Comparison of ENCODE assay signal across 18 mouse cellular contexts in the genomic region with DNA sequence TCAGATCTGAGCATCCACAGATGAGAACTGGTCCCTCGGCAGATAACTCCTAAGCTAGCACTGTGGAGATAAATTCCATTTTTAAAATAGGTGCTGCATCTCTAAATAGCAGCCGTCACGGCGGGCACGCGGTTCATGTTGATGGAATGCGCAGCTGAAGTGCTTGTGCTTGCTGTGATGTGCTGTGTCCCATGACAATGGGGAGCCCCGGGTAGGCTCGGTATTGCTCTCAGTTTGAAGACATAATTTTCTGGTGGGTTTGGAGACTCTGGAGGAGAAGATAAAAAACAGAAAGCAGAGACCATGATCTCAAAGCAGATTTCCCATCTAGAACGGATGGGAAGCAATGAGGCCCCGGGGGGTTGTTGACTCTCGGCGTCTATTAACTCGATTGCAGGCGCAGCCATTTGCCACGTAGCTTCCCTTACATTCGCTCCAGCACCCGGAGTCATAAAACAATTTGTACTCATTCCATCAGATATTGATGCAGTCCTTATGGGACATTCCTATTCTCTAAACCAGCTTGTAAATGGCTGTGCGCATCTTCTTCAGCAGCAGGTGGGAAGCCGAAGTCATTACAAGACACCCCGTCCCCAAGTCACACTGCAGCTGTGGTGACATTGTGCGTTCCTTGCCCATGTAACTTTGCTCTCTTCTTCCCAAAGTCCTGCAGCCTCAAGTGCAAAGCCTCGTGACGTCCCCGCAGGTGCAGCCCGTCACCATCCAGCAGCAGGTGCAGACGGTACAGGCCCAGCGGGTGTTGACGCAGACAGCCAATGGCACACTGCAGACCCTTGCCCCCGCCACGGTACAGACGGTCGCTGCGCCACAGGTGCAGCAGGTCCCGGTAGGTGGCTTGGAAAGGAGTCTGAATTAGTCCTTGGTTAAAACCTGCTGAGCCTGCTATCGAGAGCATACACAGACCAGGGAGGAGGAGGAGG. TPM values are rescaled to one million over a fixed set of nuclear protein-coding genes. Genes with fewer than 3 reads are reported as not detected.
DNase-seq lines count a peak whose midpoint lies in the region; ATAC-seq lines count a peak whose summit lies in the region.
"Had no signal": no experiment of that assay in that cellular context is flagged by ENCODE, and none has a peak within 500 bp of the region (broad histone marks: within the 10 kb centered on the region; RNA-seq: fewer than 3 reads in every experiment).

No protein-coding gene starts in this region.

- H3K9ac ChIP-seq in neural tube, embryonic 13.5 days = no peak overlapping the region
- no peak overlapping the region for H3K9ac ChIP-seq in hindbrain, embryonic 16.5 days (ENCODE audit: low read depth, low read length)
- H3K9ac ChIP-seq: liver, postnatal 0 days; neural tube, embryonic 12.5 days had no signal

- H3K9me3 ChIP-seq in heart, embryonic 10.5 days = no peaks in the 10 kb centered on the region
- H3K9me3 ChIP-seq in neural tube, embryonic 13.5 days = no peaks in the 10 kb centered on the region
- no peaks in the 10 kb centered on the region for H3K9me3 ChIP-seq in hindbrain, embryonic 16.5 days (ENCODE audit: control insufficient read depth, low read length)
- H3K9me3 ChIP-seq: neural tube, embryonic 12.5 days had no signal

- H3K36me3 ChIP-seq in heart, embryonic 10.5 days = peaks cover 58% of the 10 kb centered on the region
- H3K36me3 ChIP-seq in neural tube, embryonic 13.5 days = peaks cover 55% of the 10 kb centered on the region
- peaks cover 39% of the 10 kb centered on the region for H3K36me3 ChIP-seq in hindbrain, embryonic 16.5 days (ENCODE audit: control insufficient read depth, insufficient read depth, low read length)

- H3K27ac ChIP-seq in heart, embryonic 10.5 days = peak overlapping the region; percentile 43
- H3K27ac ChIP-seq in neural tube, embryonic 13.5 days (replicated peaks) = peak overlapping the region; percentile 70
- peak overlapping the region; percentile 69 for H3K27ac ChIP-seq in hindbrain, embryonic 16.5 days (ENCODE audit: low read depth, low read length)
- H3K27ac ChIP-seq: gastrocnemius, adult 2 months; macrophage; neural tube, embryonic 12.5 days had no signal

- no peaks in the 10 kb centered on the region for H3K27me3 ChIP-seq in heart, embryonic 10.5 days (ENCODE audit: insufficient read depth, poor library complexity, severe bottlenecking)
- H3K27me3 ChIP-seq in neural tube, embryonic 13.5 days = no peaks in the 10 kb centered on the region
- H3K27me3 ChIP-seq in hindbrain, embryonic 16.5 days (replicated peaks; ENCODE audit: control insufficient read depth, insufficient read depth, low read length) = no peaks in the 10 kb centered on the region
- H3K27me3 ChIP-seq: neural tube, embryonic 12.5 days had no signal

- 0 out of 2 replicates have a peak overlapping the region, but pooled peaks have one; percentile 1 for H3K4me2 ChIP-seq in neural tube, embryonic 13.5 days
- H3K4me2 ChIP-seq in hindbrain, embryonic 16.5 days (ENCODE audit: low read length) = no peak overlapping the region
- H3K4me2 ChIP-seq: neural tube, embryonic 12.5 days had no signal

- ATAC-seq in neural tube, embryonic 13.5 days (ENCODE audit: low read depth) = peak; percentile 71
- ATAC-seq in hindbrain, embryonic 16.5 days = peak; percentile 45
- ATAC-seq: forebrain, embryonic 14.5 days; liver, postnatal 0 days had no signal

- no peak for DNase-seq in heart, embryonic 10.5 days (ENCODE audit: low spot score)
- DNase-seq in heart, postnatal 14 days = no peak
- DNase-seq in neural tube, embryonic 10.5 days (ENCODE audit: extremely low spot score, low spot score) = no peak
- no peak for DNase-seq in layer of hippocampus, adult 18-20 months (ENCODE audit: low spot score in 2 of 2)
- DNase-seq in thymus, postnatal 14 days = no peak
- DNase-seq in gastrocnemius, postnatal 10 days = no peak
- DNase-seq: adrenal gland, adult 8-10 months; gastrocnemius, adult 2 months; kidney, postnatal 4 days; liver, postnatal 0 days; midbrain, embryonic 14.5 days; retina, postnatal 1 day; thymus, postnatal 4 days had no signal

- H3K4me1 ChIP-seq in heart, embryonic 10.5 days = peaks cover 47% of the 10 kb centered on the region
- peaks cover 58% of the 10 kb centered on the region for H3K4me1 ChIP-seq in neural tube, embryonic 13.5 days (replicated peaks)
- peaks cover 23% of the 10 kb centered on the region for H3K4me1 ChIP-seq in hindbrain, embryonic 16.5 days (ENCODE audit: control insufficient read depth, insufficient read depth, low read depth, low read length)

- intact Hi-C loops in heart, postnatal 14 days (cut with DNase I) = no loop called here

- 79% methylated on average over 36 of the region's 36 CpGs for WGBS in heart, embryonic 10.5 days
- 36% methylated on average over 36 of the region's 36 CpGs for WGBS in neural tube, embryonic 13.5 days
- 68% methylated on average over 36 of the region's 36 CpGs for WGBS in hindbrain, embryonic 16.5 days

- no peak overlapping the region for H3K4me3 ChIP-seq in heart, embryonic 10.5 days
- H3K4me3 ChIP-seq in neural tube, embryonic 13.5 days = no peak overlapping the region
- no peak overlapping the region for H3K4me3 ChIP-seq in hindbrain, embryonic 16.5 days (ENCODE audit: low read length)
- H3K4me3 ChIP-seq: gastrocnemius, adult 2 months; neural tube, embryonic 12.5 days had no signal

RNA-seq across cellular contexts. Expression of gene Srebf2, which starts 23.7 kb away (rescaled TPM):
- polyA plus RNA-seq in heart, embryonic 10.5 days (2016; fragmentation: Nextera tagmentation; extraction: Ambion mirVana) = 129 and 133 TPM in 2 replicates
- total RNA-seq in heart, postnatal 14 days (2021) = 10 to 100 TPM; 18.7 to 22.6 TPM
- polyA plus RNA-seq in neural tube, embryonic 13.5 days (2015; fragmentation: Nextera tagmentation; extraction: Ambion mirVana) = 184 and 189 TPM in 2 replicates
- 179 and 196 TPM in 2 replicates for polyA plus RNA-seq in hindbrain, embryonic 16.5 days (2015; fragmentation: Nextera tagmentation; extraction: Ambion mirVana)
- 100 to 1,000 TPM; 175 to 189 TPM for total RNA-seq in layer of hippocampus, adult 18-20 months (2021)
- 10 to 100 TPM; 37.0 to 42.8 TPM for total RNA-seq in gastrocnemius, postnatal 10 days (2021)

RNA-seq across cellular contexts. Expression of gene Shisa8, which starts 41.9 kb away (rescaled TPM):
- polyA plus RNA-seq in heart, embryonic 10.5 days (2016; fragmentation: Nextera tagmentation; extraction: Ambion mirVana) = 0.11 and 0.13 TPM in 2 replicates
- under 1 TPM; 0.14 to 0.34 TPM for total RNA-seq in heart, postnatal 14 days (2021)
- polyA plus RNA-seq in neural tube, embryonic 13.5 days (2015; fragmentation: Nextera tagmentation; extraction: Ambion mirVana) = 0.72 and 0.82 TPM in 2 replicates
- 3.4 and 4.2 TPM in 2 replicates for polyA plus RNA-seq in hindbrain, embryonic 16.5 days (2015; fragmentation: Nextera tagmentation; extraction: Ambion mirVana)
- 1 to 10 TPM; 1.4 to 1.9 TPM for total RNA-seq in layer of hippocampus, adult 18-20 months (2021)
- total RNA-seq in gastrocnemius, postnatal 10 days (2021) = not detected
- total RNA-seq: gastrocnemius, adult 2 months had no signal
- polyA plus RNA-seq: macrophage had no signal

RNA-seq across cellular contexts. Expression of gene Ccdc134, which starts 43.0 kb away (rescaled TPM):
- 13.5 and 19.4 TPM in 2 replicates for polyA plus RNA-seq in heart, embryonic 10.5 days (2016; fragmentation: Nextera tagmentation; extraction: Ambion mirVana)
- 1 to 10 TPM; 4.8 to 5.8 TPM for total RNA-seq in heart, postnatal 14 days (2021)
- 13.0 and 14.7 TPM in 2 replicates for polyA plus RNA-seq in neural tube, embryonic 13.5 days (2015; fragmentation: Nextera tagmentation; extraction: Ambion mirVana)
- 10.6 and 11.9 TPM in 2 replicates for polyA plus RNA-seq in hindbrain, embryonic 16.5 days (2015; fragmentation: Nextera tagmentation; extraction: Ambion mirVana)
- total RNA-seq in layer of hippocampus, adult 18-20 months (2021) = 10 to 100 TPM; 12.4 to 12.9 TPM
- 10 to 100 TPM; 31.0 to 33.5 TPM for total RNA-seq in gastrocnemius, postnatal 10 days (2021)

RNA-seq across cellular contexts. Expression of gene Tnfrsf13c, which starts 53.5 kb away (rescaled TPM):
- 0.20 TPM in 1 of 2 replicates, not detected in the other for polyA plus RNA-seq in heart, embryonic 10.5 days (2016; fragmentation: Nextera tagmentation; extraction: Ambion mirVana)
- under 1 TPM; 0.24 TPM for total RNA-seq in heart, postnatal 14 days (2021)
- polyA plus RNA-seq in neural tube, embryonic 13.5 days (2015; fragmentation: Nextera tagmentation; extraction: Ambion mirVana) = 0.13 and 0.66 TPM in 2 replicates
- polyA plus RNA-seq in hindbrain, embryonic 16.5 days (2015; fragmentation: Nextera tagmentation; extraction: Ambion mirVana) = 0.10 and 0.31 TPM in 2 replicates
- total RNA-seq in layer of hippocampus, adult 18-20 months (2021) = under 1 TPM; 0.47 to 0.76 TPM
- total RNA-seq in gastrocnemius, postnatal 10 days (2021) = under 1 TPM; 0.45 to 0.52 TPM
- total RNA-seq: gastrocnemius, adult 2 months had no signal
- polyA plus RNA-seq: midbrain, embryonic 14.5 days had no signal

Comparison
In these comparisons a context has a peak if more than half of its experiments do, and no peak if none do; other contexts are left out.
1. RNA of gene Srebf2, which starts 23.7 kb away (total RNA-seq): 175 to 189 TPM in layer of hippocampus, adult 18-20 months; 37.0 to 42.8 TPM in gastrocnemius, postnatal 10 days and 18.7 to 22.6 TPM in heart, postnatal 14 days; every median in the first group is over 4 times any median in the second.
2. Peak in every context shown above with its lines, with median percentiles within 50 percentile points of each other: H3K27ac ChIP-seq.